Mouse (Mus musculus) thymus, postnatal 10 days (tissue): ENCODE results near the gene Gm20662.
"Not testable (repeated sequence)": the region's sequence is repeated elsewhere in the genome, so short reads cannot be mapped to it uniquely, and the experiment has no call there.

Source experiments
- DNase-seq, 2 experiments: peaks; one replicate each; pipeline ENCODE4 v3.0.0; 2021; ENCODE audit warnings: low spot score in 2 of 2

The Gm20662 gene

GRCm38 (mm10) chr9:108010385-108010784 is 14.2 kb downstream of the Gm20662 start:
- no peak for DNase-seq

GRCm38 (mm10) chr9:108013577-108013976 is 17.4 kb downstream of the Gm20662 start:
- DNase-seq = not testable (repeated sequence)

GRCm38 (mm10) chr9:108017127-108017526 is 21.0 kb downstream of the Gm20662 start:
- no peak for DNase-seq

GRCm38 (mm10) chr9:108020741-108021140 is 24.6 kb downstream of the Gm20662 start:
- DNase-seq = no peak

DNA sequence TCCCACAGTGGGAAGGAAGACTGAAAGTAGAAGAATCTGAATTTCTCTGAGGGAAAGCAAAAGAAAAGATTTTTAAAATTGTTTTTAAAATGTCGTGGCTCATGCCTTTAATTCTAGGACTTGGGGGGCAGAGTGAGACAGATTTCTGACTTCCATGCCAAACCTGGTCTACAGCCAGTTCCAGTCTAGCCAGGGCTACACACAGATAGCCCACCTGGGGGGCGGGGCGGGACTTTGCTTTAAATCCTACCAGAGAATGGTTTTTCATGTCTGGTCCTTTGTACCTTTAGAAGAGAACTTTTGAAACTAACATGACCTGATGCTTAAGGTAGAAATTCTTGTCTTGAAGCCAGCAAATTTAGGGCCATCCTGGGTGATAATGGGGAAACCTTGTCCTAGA is 27.1 kb downstream of the Gm20662 start:
- no peak for DNase-seq

DNA sequence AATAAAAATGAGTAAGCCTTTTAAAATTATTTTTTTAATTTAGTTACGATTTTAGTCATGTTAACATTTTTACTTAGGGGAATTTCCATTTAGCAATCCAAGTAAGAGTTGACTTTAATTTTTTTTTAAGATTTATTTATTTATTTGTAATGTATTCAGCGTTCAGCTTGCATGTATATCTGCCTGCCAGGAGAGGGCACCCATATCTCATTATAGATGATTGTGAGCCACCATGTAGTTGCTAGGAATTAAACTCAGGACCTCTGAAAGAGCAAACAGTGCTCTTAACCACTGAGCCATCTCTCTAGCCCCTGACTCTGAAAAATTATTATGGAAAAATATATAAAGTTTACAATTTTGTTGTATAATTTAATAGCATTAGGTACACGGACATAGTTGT is 30.4 kb downstream of the Gm20662 start:
- no peak for DNase-seq

- no peak for DNase-seq
Observed at GRCm38 (mm10) chr9:108027867-108028266, 31.7 kb downstream of the Gm20662 start.

GRCm38 (mm10) chr9:108032126-108032525 is 36.0 kb downstream of the Gm20662 start:
- no peak for DNase-seq

GRCm38 (mm10) chr9:108035331-108036156 is 39.4 kb downstream of the Gm20662 start:
- DNase-seq = no peak

GRCm38 (mm10) chr9:108044751-108045492 is 48.8 kb downstream of the Gm20662 start:
- DNase-seq = no peak

- no peak for DNase-seq
Observed at GRCm38 (mm10) chr9:108046582-108046981, 50.4 kb downstream of the Gm20662 start.

DNA sequence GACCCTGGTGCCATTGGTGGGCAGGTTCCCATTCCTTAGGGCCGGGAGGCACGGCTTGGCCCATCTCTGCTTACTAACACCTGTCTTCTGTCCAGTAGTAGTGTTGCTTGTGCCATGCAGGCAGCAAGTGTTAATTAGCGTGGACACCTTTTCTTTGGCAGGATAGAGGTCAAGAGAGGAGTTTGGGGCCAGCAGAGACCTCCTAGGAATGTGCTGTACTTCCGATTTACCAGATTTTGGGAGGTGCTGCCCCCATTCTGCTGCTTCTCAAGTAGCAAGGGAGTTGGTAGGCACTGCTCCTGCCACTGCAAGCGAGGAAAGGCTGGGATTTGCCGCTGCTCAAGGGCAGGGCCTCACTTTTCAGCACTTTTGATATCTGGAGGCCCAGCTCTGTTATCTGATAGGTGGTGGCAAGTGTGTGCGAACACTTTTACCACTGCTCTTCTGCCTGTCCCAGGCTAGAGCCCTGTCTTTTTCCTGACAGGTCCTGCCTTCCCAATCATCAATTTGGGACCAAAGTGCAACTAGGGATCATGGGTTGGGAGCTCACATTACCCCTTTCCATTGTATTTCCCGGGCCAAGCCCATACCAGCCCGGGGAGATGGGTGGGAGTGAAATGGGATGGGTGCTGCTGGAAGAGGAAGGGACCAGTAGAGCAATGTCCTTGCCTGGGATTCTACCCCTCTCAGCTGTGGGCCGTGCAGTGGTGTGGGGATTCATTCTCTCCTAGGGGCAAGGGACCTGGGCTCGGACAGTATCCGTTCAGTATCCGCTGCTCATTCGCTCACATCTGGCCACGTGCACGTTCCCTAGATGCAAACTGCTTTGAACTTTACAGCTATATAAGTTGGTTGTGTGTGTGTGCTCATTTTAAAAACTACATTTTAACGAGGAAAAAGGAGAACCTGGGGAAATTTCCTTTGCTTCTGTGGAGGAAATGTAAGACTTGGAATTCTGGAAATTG is 51.7 kb downstream of the Gm20662 start:
- DNase-seq = no peak

- DNase-seq = no peak
Observed at GRCm38 (mm10) chr9:108048566-108048955, 52.4 kb downstream of the Gm20662 start.

GRCm38 (mm10) chr9:108049016-108049455 is 52.9 kb downstream of the Gm20662 start, which contains the start of gene Gmppb:
TSS of gene Gmppb (plus strand) at chr9:108049242.
- DNase-seq = peak; percentile 87 to 89

DNA sequence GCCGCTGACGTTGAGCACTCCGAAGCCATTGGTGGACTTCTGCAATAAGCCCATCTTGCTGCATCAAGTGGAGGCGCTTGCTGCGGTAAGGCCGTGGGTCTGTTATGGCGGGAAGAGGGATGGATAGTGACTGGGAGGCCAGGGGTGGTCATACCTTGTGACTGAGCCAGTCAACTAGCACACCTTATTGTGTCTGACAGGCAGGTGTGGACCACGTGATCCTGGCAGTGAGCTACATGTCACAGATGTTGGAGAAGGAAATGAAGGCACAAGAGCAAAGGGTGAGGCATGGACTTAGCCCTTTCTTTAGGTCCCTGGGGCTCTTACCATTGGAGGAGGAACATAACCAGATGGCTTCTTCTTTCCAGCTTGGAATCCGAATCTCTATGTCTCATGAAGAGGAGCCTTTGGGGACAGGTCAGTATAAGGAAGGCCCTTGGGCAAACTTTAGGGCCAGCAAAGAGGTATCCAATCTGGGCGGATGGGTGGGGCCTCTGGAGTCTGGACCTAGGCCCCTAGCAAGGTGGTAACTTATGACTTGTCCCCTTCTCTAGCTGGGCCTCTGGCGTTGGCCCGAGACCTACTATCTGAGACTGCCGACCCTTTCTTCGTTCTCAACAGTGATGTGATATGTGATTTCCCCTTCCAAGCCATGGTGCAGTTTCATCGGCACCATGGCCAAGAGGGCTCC is 53.6 kb downstream of the Gm20662 start:
- no peak for DNase-seq

- no peak for DNase-seq
Observed at GRCm38 (mm10) chr9:108051184-108051930, 55.2 kb downstream of the Gm20662 start.

GRCm38 (mm10) chr9:108051931-108052220 is 55.7 kb downstream of the Gm20662 start:
- no peak for DNase-seq

- DNase-seq = no peak
Observed at GRCm38 (mm10) chr9:108052411-108052810, 56.3 kb downstream of the Gm20662 start.

DNA sequence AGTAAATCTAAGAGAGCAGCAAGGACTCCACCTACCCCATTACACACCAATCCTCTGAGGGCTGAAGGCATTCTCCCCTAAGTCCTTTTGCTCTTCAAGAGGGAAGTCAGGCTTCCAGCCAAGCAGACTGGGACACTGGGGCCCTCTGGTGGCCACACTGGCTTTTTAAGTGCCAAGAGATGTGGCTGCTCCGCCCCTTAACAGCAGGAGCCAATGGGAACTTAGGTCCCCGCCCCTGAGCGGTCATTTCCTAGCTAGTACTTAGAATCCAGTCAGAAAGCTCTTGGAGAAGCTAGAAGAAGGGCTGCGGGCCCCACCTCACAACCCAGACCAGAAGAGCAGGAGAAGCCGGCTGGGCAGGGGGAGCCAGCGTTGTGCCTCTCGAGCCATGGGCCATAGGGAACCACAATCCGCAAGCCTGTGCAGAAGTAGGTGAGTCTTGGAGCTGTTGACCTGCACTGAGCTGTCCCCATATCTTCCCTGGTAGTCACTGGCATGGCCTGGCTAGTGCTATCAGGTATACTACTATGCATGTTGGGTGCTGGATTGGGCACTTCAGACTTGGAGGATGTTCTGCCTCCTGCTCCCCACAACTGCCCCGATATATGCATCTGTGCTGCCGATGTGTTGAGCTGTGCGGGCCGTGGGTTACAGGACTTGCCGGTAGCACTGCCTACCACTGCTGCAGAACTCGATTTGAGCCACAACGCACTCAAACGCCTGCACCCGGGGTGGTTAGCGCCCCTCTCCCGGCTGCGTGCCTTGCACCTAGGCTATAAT is 56.9 kb downstream of the Gm20662 start, which contains the start of gene Amigo3:
Gene Amigo3 (plus strand): TSS at position 275 of the 780 bp plus-strand sequence.
- peak; percentile 91 to 96 for DNase-seq
